Mouse (Mus musculus) hindbrain, embryonic 10.5 days (tissue): ENCODE measurements around the gene Homer2. TPM values are rescaled to one million over a fixed set of nuclear protein-coding genes. Genes with fewer than 3 reads are reported as not detected.

Source experiments
- DNase-seq: peaks from one replicate; pipeline ENCODE4 v3.0.0-alpha.2; 2017; ENCODE audit warnings: low spot score
- H3K27ac ChIP-seq: fragments of 300-500 bp; sonication (generic); 2 replicates; pipeline ENCODE4 v1.5.1; 2016; ENCODE audit warnings: mild to moderate bottlenecking, moderate library complexity
- H3K27me3 ChIP-seq: fragments of 300-500 bp; sonication (generic); 2 replicates; pipeline ENCODE4 v1.6.1; 2016; ENCODE audit warnings: mild to moderate bottlenecking; ENCODE audit not compliant: poor library complexity, insufficient read depth, severe bottlenecking
- H3K36me3 ChIP-seq: fragments of 300-500 bp; sonication (generic); 2 replicates; pipeline ENCODE4 v1.6.1; 2016; ENCODE audit warnings: mild to moderate bottlenecking, moderate library complexity
- H3K4me1 ChIP-seq: fragments of 300-500 bp; sonication (generic); replicated peaks from 2 replicates; pipeline ENCODE4 v1.6.1; 2016; ENCODE audit warnings: mild to moderate bottlenecking
- H3K4me3 ChIP-seq: fragments of 300-500 bp; sonication (generic); 2 replicates; pipeline ENCODE4 v1.5.1; 2016; ENCODE audit warnings: mild to moderate bottlenecking, moderate library complexity
- H3K9me3 ChIP-seq: fragments of 300-500 bp; sonication (generic); 2 replicates; pipeline ENCODE4 v1.6.1; 2016; ENCODE audit warnings: mild to moderate bottlenecking, moderate library complexity
- WGBS: fragments of 180-500 bp; shearing (Covaris S2); methylation state at CpG from one replicate; pipeline ENCODE4 v1.1.7; 2016; 5-methylcytosine and 5-hydroxymethylcytosine counted together
- polyA plus RNA-seq: library from polyadenylated mRNA; unstranded; fragments of >200 nt; fragmentation: Nextera tagmentation; extraction: Ambion mirVana; gene quantifications from 2 replicates; pipeline ENCODE4 v1.2.1, GENCODE M21; 2016

Homer2 gene
- polyA plus RNA-seq, 1 experiment from 2014 or later = 18.5 TPM

- no peak overlapping the region; the same call in 1 of the 2 replicates for H3K27ac ChIP-seq
- no peak overlapping the region for H3K4me3 ChIP-seq
- no peak for DNase-seq
- WGBS = 80% methylated on average over 3 of the region's 3 CpGs
- H3K27me3 ChIP-seq = no peaks in the 10 kb centered on the region
- no peaks in the 10 kb centered on the region for H3K9me3 ChIP-seq
- H3K36me3 ChIP-seq = no peaks in the 10 kb centered on the region
- H3K4me1 ChIP-seq = peaks cover 39% of the 10 kb centered on the region
Observed at GRCm38 (mm10) chr7:81657055-81657454, 50.3 kb downstream of the Homer2 start.

GRCm38 (mm10) chr7:81656635-81657034 lies 50.7 kb downstream of the Homer2 start:
- peak; percentile 46 for DNase-seq
- H3K4me3 ChIP-seq = no peak overlapping the region
- no peaks in the 10 kb centered on the region for H3K36me3 ChIP-seq
- H3K4me1 ChIP-seq = peaks cover 43% of the 10 kb centered on the region
- no peak overlapping the region for H3K27ac ChIP-seq
- H3K27me3 ChIP-seq = 0 out of 2 replicates have a peak, but pooled peaks cover 3% of the 10 kb centered on the region
- no peaks in the 10 kb centered on the region for H3K9me3 ChIP-seq
- WGBS = 70% methylated on average over 8 of the region's 8 CpGs

GRCm38 (mm10) chr7:81654946-81655718 lies 52.2 kb downstream of the Homer2 start:
- Histone ChIP-seq H3K9me3 (no peaks in the 10 kb centered on the region), H3K36me3 (no peaks in the 10 kb centered on the region), H3K4me3 (no peak overlapping the region), H3K4me1 (peaks cover 55% of the 10 kb centered on the region), H3K27ac (peak overlapping the region; percentile 8; the same call in 1 of the 2 replicates), H3K27me3 (0 out of 2 replicates have a peak, but pooled peaks cover 5% of the 10 kb centered on the region)
- 80% methylated on average over 9 of the region's 9 CpGs for WGBS
- no peak for DNase-seq

GRCm38 (mm10) chr7:81653988-81654387 lies 53.3 kb downstream of the Homer2 start:
- no peaks in the 10 kb centered on the region for H3K9me3 ChIP-seq
- WGBS = 61% methylated on average over 8 of the region's 8 CpGs
- 0 out of 2 replicates have a peak, but pooled peaks cover 5% of the 10 kb centered on the region for H3K27me3 ChIP-seq
- DNase-seq = peak; percentile 19
- peaks cover 64% of the 10 kb centered on the region for H3K4me1 ChIP-seq
- H3K36me3 ChIP-seq = no peaks in the 10 kb centered on the region
- no peak overlapping the region for H3K4me3 ChIP-seq
- peak overlapping the region; percentile 73 for H3K27ac ChIP-seq

- 0 out of 2 replicates have a peak, but pooled peaks cover 5% of the 10 kb centered on the region for H3K27me3 ChIP-seq
- peak overlapping the region; percentile 72 for H3K27ac ChIP-seq
- WGBS = 78% methylated on average over 2 of the region's 2 CpGs
- peaks cover 64% of the 10 kb centered on the region for H3K4me1 ChIP-seq
- no peaks in the 10 kb centered on the region for H3K9me3 ChIP-seq
- H3K36me3 ChIP-seq = no peaks in the 10 kb centered on the region
- DNase-seq = no peak
- H3K4me3 ChIP-seq = no peak overlapping the region
Observed at GRCm38 (mm10) chr7:81652296-81652695, 55.0 kb downstream of the Homer2 start.

GRCm38 (mm10) chr7:81651284-81651683 lies 56.0 kb downstream of the Homer2 start:
- DNase-seq = no peak
- 67% methylated on average over 5 of the region's 5 CpGs for WGBS
- Histone ChIP-seq H3K27ac (peak overlapping the region; percentile 72), H3K27me3 (0 out of 2 replicates have a peak, but pooled peaks cover 5% of the 10 kb centered on the region), H3K36me3 (no peaks in the 10 kb centered on the region), H3K4me3 (no peak overlapping the region), H3K9me3 (no peaks in the 10 kb centered on the region), H3K4me1 (peaks cover 57% of the 10 kb centered on the region)

- H3K9me3 ChIP-seq = no peaks in the 10 kb centered on the region
- no peak overlapping the region for H3K4me3 ChIP-seq
- no peak for DNase-seq
- no peak overlapping the region for H3K27ac ChIP-seq
- H3K36me3 ChIP-seq = no peaks in the 10 kb centered on the region
- WGBS = 83% methylated on average over 8 of the region's 8 CpGs
- peaks cover 48% of the 10 kb centered on the region for H3K4me1 ChIP-seq
- H3K27me3 ChIP-seq = 0 out of 2 replicates have a peak, but pooled peaks cover 5% of the 10 kb centered on the region
Observed at GRCm38 (mm10) chr7:81649270-81649669, 58.1 kb downstream of the Homer2 start.

GRCm38 (mm10) chr7:81647959-81648358 lies 59.4 kb downstream of the Homer2 start:
- WGBS = 73% methylated on average over 5 of the region's 5 CpGs
- no peak for DNase-seq
- H3K4me3 ChIP-seq = no peak overlapping the region
- no peaks in the 10 kb centered on the region for H3K36me3 ChIP-seq
- H3K9me3 ChIP-seq = no peaks in the 10 kb centered on the region
- H3K27me3 ChIP-seq = 0 out of 2 replicates have a peak, but pooled peaks cover 5% of the 10 kb centered on the region
- no peak overlapping the region for H3K27ac ChIP-seq
- H3K4me1 ChIP-seq = peaks cover 35% of the 10 kb centered on the region

- no peak overlapping the region for H3K4me3 ChIP-seq
- no peaks in the 10 kb centered on the region for H3K36me3 ChIP-seq
- no peak overlapping the region for H3K27ac ChIP-seq
- no peaks in the 10 kb centered on the region for H3K9me3 ChIP-seq
- H3K4me1 ChIP-seq = peaks cover 5% of the 10 kb centered on the region; the same call in 1 of the 2 replicates
- WGBS = 78% methylated on average over 7 of the region's 7 CpGs
- H3K27me3 ChIP-seq = no peaks in the 10 kb centered on the region
- no peak for DNase-seq
Observed at GRCm38 (mm10) chr7:81644551-81645235, 62.6 kb downstream of the Homer2 start.

GRCm38 (mm10) chr7:81641101-81641500 lies 66.2 kb downstream of the Homer2 start:
- Histone ChIP-seq H3K27me3 (no peaks in the 10 kb centered on the region), H3K27ac (no peak overlapping the region), H3K4me1 (no peaks in the 10 kb centered on the region; the same call in 1 of the 2 replicates), H3K4me3 (no peak overlapping the region), H3K36me3 (no peaks in the 10 kb centered on the region), H3K9me3 (no peaks in the 10 kb centered on the region)
- no peak for DNase-seq
- 85% methylated on average over 6 of the region's 6 CpGs for WGBS

- Histone ChIP-seq H3K9me3 (no peaks in the 10 kb centered on the region), H3K27me3 (no peaks in the 10 kb centered on the region), H3K4me3 (no peak overlapping the region), H3K4me1 (no peaks in the 10 kb centered on the region), H3K27ac (no peak overlapping the region), H3K36me3 (peaks cover 10% of the 10 kb centered on the region; the same call in 1 of the 2 replicates)
- no peak for DNase-seq
- WGBS = 74% methylated on average over 6 of the region's 6 CpGs
Observed at GRCm38 (mm10) chr7:81632586-81632985, 74.7 kb downstream of the Homer2 start.

GRCm38 (mm10) chr7:81631261-81631660 lies 76.1 kb downstream of the Homer2 start:
- H3K4me1 ChIP-seq = no peaks in the 10 kb centered on the region
- H3K4me3 ChIP-seq = no peak overlapping the region
- no peak for DNase-seq
- peaks cover 3% of the 10 kb centered on the region for H3K9me3 ChIP-seq
- H3K36me3 ChIP-seq = peaks cover 10% of the 10 kb centered on the region; the same call in 1 of the 2 replicates
- WGBS = 94% methylated on average over 8 of the region's 8 CpGs
- no peak overlapping the region for H3K27ac ChIP-seq
- no peaks in the 10 kb centered on the region for H3K27me3 ChIP-seq

- Histone ChIP-seq H3K27ac (no peak overlapping the region), H3K36me3 (no peaks in the 10 kb centered on the region), H3K9me3 (peaks cover 7% of the 10 kb centered on the region), H3K4me1 (no peaks in the 10 kb centered on the region), H3K4me3 (no peak overlapping the region), H3K27me3 (no peaks in the 10 kb centered on the region)
- 81% methylated on average over 2 of the region's 2 CpGs for WGBS
- DNase-seq = no peak
Observed at GRCm38 (mm10) chr7:81626460-81626859, 80.9 kb downstream of the Homer2 start.
